Mouse (Mus musculus): ENCODE results near the gene Mfsd4b1.

DNA sequence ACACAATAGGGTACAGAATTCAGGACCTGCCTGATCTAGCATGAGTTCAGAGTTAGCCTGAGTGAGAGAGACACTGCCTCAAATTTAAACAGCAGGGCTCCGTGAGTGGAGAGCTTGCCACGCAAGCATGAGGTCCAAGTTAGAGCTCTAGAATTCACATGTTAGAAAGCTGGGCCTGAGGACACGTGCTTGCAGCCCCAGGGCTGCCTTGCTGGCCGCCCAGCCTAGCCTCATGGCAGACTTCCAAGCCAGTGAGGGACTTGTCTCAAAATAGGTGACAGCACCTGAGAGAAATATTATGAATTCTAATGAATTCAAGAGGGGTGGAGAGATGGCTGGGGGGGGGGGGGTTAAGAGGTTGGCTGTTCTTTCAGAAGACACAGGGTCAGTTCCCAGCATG lies 17.1 kb downstream of the Mfsd4b1 start:
- TF ChIP-seq CTCF (IDR thresholded peaks at IDR 0.05; ENCODE audit: control insufficient read depth, insufficient read depth, low read length) = no peak
- TF ChIP-seq POLR2A (IDR thresholded peaks at IDR 0.05; ENCODE audit: borderline replicate concordance, control insufficient read depth, low read depth, low read length) = no peak
